Mouse (Mus musculus) embryonic facial prominence, embryonic 15.5 days (tissue): ENCODE data around the gene Hmgb2. TPM values are rescaled to one million over a fixed set of nuclear protein-coding genes. Genes with fewer than 3 reads are reported as not detected.
A peak's percentile ranks its signal among the peaks of the same experiment; 100 is the strongest.

ENCODE experiments used
- ATAC-seq: fragments of 200-750 bp; cut with Nextera tagmentation; 2 replicates; pipeline ENCODE4 v1.8.0; 2017; ENCODE audit warnings: low read depth, moderate TSS enrichment; ENCODE audit not compliant: insufficient number of reproducible peaks, low FRiP score, low TSS enrichment
- H3K27ac ChIP-seq: fragments of 300-500 bp; sonication (generic); replicated peaks from 2 replicates; pipeline ENCODE4 v1.5.1; 2015; ENCODE audit warnings: mild to moderate bottlenecking, inconsistent platforms
- H3K27me3 ChIP-seq: fragments of 300-500 bp; sonication (generic); 2 replicates; pipeline ENCODE4 v1.6.1; 2015; ENCODE audit warnings: inconsistent platforms
- H3K36me3 ChIP-seq: fragments of 300-500 bp; sonication (generic); 2 replicates; pipeline ENCODE4 v1.6.1; 2015; ENCODE audit warnings: mild to moderate bottlenecking, inconsistent platforms
- H3K4me1 ChIP-seq: fragments of 300-500 bp; sonication (generic); 2 replicates; pipeline ENCODE4 v1.6.1; 2015; ENCODE audit warnings: inconsistent platforms
- H3K4me2 ChIP-seq: fragments of 300-500 bp; sonication (generic); replicated peaks from 2 replicates; pipeline ENCODE4 v1.6.1; 2015; ENCODE audit warnings: mild to moderate bottlenecking, inconsistent platforms
- H3K4me3 ChIP-seq: fragments of 300-500 bp; sonication (generic); replicated peaks from 2 replicates; pipeline ENCODE4 v1.5.1; 2015; ENCODE audit warnings: mild to moderate bottlenecking, inconsistent platforms
- H3K9ac ChIP-seq: fragments of 300-500 bp; sonication (generic); 2 replicates; pipeline ENCODE4 v1.6.1; 2015; ENCODE audit warnings: inconsistent platforms
- H3K9me3 ChIP-seq: fragments of 300-500 bp; sonication (generic); replicated peaks from 2 replicates; pipeline ENCODE4 v1.6.1; 2016; ENCODE audit warnings: inconsistent platforms
- WGBS: fragments of 180-500 bp; shearing (Covaris S2); methylation state at CpG from one replicate; pipeline ENCODE4 v1.1.7; 2015; 5-methylcytosine and 5-hydroxymethylcytosine counted together
- polyA plus RNA-seq: library from polyadenylated mRNA; unstranded; fragments of >200 nt; fragmentation: Nextera tagmentation; extraction: Ambion mirVana; gene quantifications from 2 replicates; pipeline ENCODE4 v1.2.1, GENCODE M21; 2015

Gene Hmgb2
- polyA plus RNA-seq, 1 experiment from 2014 or later, result 277 TPM

DNA sequence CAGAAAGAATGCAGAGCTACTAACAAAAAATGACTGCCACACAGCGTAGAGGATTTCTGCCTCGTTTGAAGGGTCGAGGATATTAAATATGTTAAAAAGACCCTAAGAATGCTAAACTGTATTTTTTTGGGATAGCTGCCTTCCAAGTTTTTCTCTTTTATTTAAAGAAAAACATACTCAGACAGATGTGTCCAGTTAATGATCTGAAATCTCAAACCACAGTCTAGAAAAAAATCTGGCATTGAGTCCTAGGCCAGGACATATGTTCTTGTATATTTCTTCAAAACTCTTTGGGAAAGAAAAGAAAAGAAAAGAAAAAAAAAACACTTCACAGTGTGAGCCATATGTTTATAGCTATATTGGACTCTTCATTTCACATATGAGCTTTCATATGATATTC lies 51.0 kb downstream of the Hmgb2 start:
- no peak for ATAC-seq
- 40% methylated on average over 3 of the region's 3 CpGs for WGBS
- peaks cover 4% of the 10 kb centered on the region; the same call in 1 of the 2 replicates for H3K4me1 ChIP-seq
- H3K27ac ChIP-seq, result peak overlapping the region; percentile 61
- H3K9ac ChIP-seq, result no peak overlapping the region
- no peak overlapping the region for H3K4me3 ChIP-seq
- H3K4me2 ChIP-seq, result no peak overlapping the region
- no peaks in the 10 kb centered on the region for H3K9me3 ChIP-seq
- no peaks in the 10 kb centered on the region for H3K27me3 ChIP-seq
- H3K36me3 ChIP-seq, result no peaks in the 10 kb centered on the region

DNA sequence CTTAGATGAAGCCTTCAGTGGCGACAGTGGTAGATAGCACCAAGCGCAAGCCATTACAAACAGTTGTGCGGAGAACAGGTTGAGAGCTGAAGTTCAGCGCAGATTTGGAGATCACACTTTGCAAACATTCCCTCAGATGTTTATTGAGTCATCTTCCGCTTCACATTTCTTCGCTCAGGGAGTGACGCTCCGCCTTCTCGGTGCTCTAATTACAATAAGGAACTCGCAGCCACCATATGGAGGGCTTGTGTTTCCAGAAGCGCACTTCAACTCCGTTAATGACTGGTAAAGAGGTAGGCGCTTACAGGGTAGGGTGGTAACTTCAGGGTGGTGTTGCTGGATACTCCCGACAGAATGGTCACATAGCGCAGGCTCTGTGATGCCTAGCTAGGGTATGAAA lies 52.0 kb downstream of the Hmgb2 start:
- Histone ChIP-seq H3K4me3 (no peak overlapping the region), H3K4me2 (no peak overlapping the region), H3K27me3 (no peaks in the 10 kb centered on the region), H3K9me3 (no peaks in the 10 kb centered on the region), H3K4me1 (peaks cover 10% of the 10 kb centered on the region; the same call in 1 of the 2 replicates), H3K9ac (no peak overlapping the region), H3K36me3 (no peaks in the 10 kb centered on the region), H3K27ac (peak overlapping the region; percentile 61; the same call in 1 of the 2 replicates)
- no peak for ATAC-seq
- 73% methylated on average over 15 of the region's 15 CpGs for WGBS

DNA sequence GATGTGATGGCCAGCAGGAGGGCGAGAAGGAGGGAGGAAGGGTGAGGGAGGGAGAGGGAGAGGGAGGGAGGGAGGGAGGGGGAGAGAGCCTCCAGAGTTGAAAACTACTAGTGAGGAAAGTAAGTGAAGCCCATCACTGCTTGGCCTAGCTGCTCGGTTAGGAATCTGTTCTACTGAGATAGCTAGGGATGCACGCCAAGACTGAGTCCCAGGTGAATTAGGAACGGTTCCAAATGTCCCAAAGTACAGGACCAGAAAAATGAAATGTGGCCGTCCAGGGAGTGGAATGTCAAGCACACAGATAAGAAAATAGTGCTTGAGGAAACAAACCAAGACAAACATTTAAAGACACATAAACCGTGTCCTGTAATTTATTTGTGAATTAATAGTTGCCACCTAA lies 53.3 kb downstream of the Hmgb2 start:
- Histone ChIP-seq H3K36me3 (no peaks in the 10 kb centered on the region), H3K27me3 (no peaks in the 10 kb centered on the region), H3K4me3 (no peak overlapping the region), H3K4me2 (no peak overlapping the region), H3K27ac (no peak overlapping the region), H3K4me1 (peaks cover 24% of the 10 kb centered on the region), H3K9me3 (no peaks in the 10 kb centered on the region), H3K9ac (no peak overlapping the region)
- WGBS, result 73% methylated on average over 6 of the region's 6 CpGs
- ATAC-seq, result no peak

Other genes starting within 250 kb of the Hmgb2 start
- 2.3 and 3.8 TPM in 2 replicates for gene Hand2, start 190.9 kb upstream of the Hmgb2 start, polyA plus RNA-seq
- gene Scrg1, start 56.0 kb upstream of the Hmgb2 start, polyA plus RNA-seq, result 5.3 and 8.4 TPM in 2 replicates
- gene Sap30, start 24.0 kb upstream of the Hmgb2 start, polyA plus RNA-seq, result 31.4 and 36.0 TPM in 2 replicates
- gene Galnt7, start 141.1 kb downstream of the Hmgb2 start, polyA plus RNA-seq, result 14.1 and 14.6 TPM in 2 replicates